Mouse (Mus musculus) Patski (cell line): Measurements from ENCODE around the gene Klf2. TPM values are rescaled to one million over a fixed set of nuclear protein-coding genes. Genes with fewer than 3 reads are reported as not detected.

ENCODE experiments used
- ATAC-seq: fragments of 100-300 bp; one replicate; pipeline ENCODE4 v1.8.0; 2021
- CTCF ChIA-PET: fragments of 350-600 bp; sonication (Branson Sonifier 250); formaldehyde crosslinking; loops from one replicate; lab custom pipeline; 2022; ENCODE audit warnings: inconsistent platforms; lab: Charles Lee
- POLR2A ChIA-PET: fragments of 350-600 bp; sonication (Branson Sonifier 250); formaldehyde crosslinking; loops from one replicate; lab custom pipeline; 2022; ENCODE audit warnings: antibody characterized with exemption, inconsistent platforms; lab: Charles Lee
- DNase-seq: peaks from one replicate; pipeline ENCODE4 v3.0.0-alpha.2; 2011; ENCODE audit warnings: low read depth, low spot score
- H3K27me3 ChIP-seq: fragments of 371-371 bp; one replicate; pipeline ENCODE4 v1.5.1; 2021
- CTCF ChIP-seq: fragments of 100-300 bp; IDR thresholded peaks from one replicate; pipeline ENCODE4 v1.5.1; 2021
- in situ Hi-C: fragments of 300-500 bp; cut with MboI; formaldehyde crosslinking; loops from 3 replicates; pipeline ENCODE4 v1.11.1; 2018; ENCODE audit warnings: low pct_unique_long_range_greater_than_20kb, mixed read lengths
- polyA plus RNA-seq: library from polyadenylated mRNA; unstranded; gene quantifications from one replicate; pipeline ENCODE4 v1.2.3, GENCODE M21; 2021

Klf2 gene
- polyA plus RNA-seq, 1 experiment from 2014 or later: 6.7 TPM

- no peak for TF ChIP-seq CTCF
- in situ Hi-C loops: no loop called here
- POLR2A ChIA-PET: no interaction called here
- CTCF ChIA-PET: interaction anchor here (0.6 kb wide), 1 partner anchor 256 kb away, joined by 3 read pairs; no protein-coding TSS in a partner anchor
- ATAC-seq: no peak
- H3K27me3 ChIP-seq: no peaks in the 10 kb centered on the region
- no peak for DNase-seq
Measured at GRCm38 (mm10) chr8:72319921-72320802, 1.3 kb downstream of the Klf2 start.

- in situ Hi-C loops: no loop called here
- H3K27me3 ChIP-seq: no peaks in the 10 kb centered on the region
- TF ChIP-seq CTCF: no peak
- ATAC-seq (no peak), DNase-seq (no peak)
- CTCF ChIA-PET: no interaction called here
- POLR2A ChIA-PET: no interaction called here
Measured at GRCm38 (mm10) chr8:72320803-72321583, 2.2 kb downstream of the Klf2 start.

- DNase-seq: no peak
- in situ Hi-C loops: no loop called here
- no peak for ATAC-seq
- CTCF ChIA-PET: interaction anchor here (1.3 kb wide), 1 partner anchor 14 kb away, joined by 3 read pairs; no protein-coding TSS in a partner anchor
- POLR2A ChIA-PET: no interaction called here
- no peak for TF ChIP-seq CTCF
- H3K27me3 ChIP-seq: no peaks in the 10 kb centered on the region
Measured at GRCm38 (mm10) chr8:72321635-72322441, 3.0 kb downstream of the Klf2 start.

GRCm38 (mm10) chr8:72322471-72322889 lies 3.6 kb downstream of the Klf2 start:
- DNase-seq: no peak
- TF ChIP-seq CTCF: no peak
- ATAC-seq: no peak
- POLR2A ChIA-PET: no interaction called here
- in situ Hi-C loops: no loop called here
- CTCF ChIA-PET: interaction anchor here (1.3 kb wide), 1 partner anchor 13 kb away, joined by 3 read pairs; no protein-coding TSS in a partner anchor
- H3K27me3 ChIP-seq: no peaks in the 10 kb centered on the region

- DNase-seq: no peak
- in situ Hi-C loops: no loop called here
- TF ChIP-seq CTCF: no peak
- ChIA-PET POLR2A (no interaction called here), CTCF (interaction anchor here (0.9 to 1.3 kb wide), 2 partner anchors 12 kb away, joined by 3 to 4 read pairs; no protein-coding TSS in a partner anchor)
- H3K27me3 ChIP-seq: no peaks in the 10 kb centered on the region
- ATAC-seq: no peak
Measured at GRCm38 (mm10) chr8:72323131-72323725, 4.4 kb downstream of the Klf2 start.

- POLR2A ChIA-PET: no interaction called here
- CTCF ChIA-PET: interaction anchor here (1.2 kb wide), 1 partner anchor 10 kb away, joined by 3 read pairs; no protein-coding TSS in a partner anchor
- H3K27me3 ChIP-seq: no peaks in the 10 kb centered on the region
Measured at GRCm38 (mm10) chr8:72324036-72324706, 5.3 kb downstream of the Klf2 start.

GRCm38 (mm10) chr8:72324708-72325107 lies 5.9 kb downstream of the Klf2 start:
- CTCF ChIA-PET: interaction anchor here (1.1 to 1.7 kb wide), 3 partner anchors 9 to 52 kb away, joined by 3 to 4 read pairs (median 3); no protein-coding TSS in a partner anchor
- ATAC-seq (no peak), DNase-seq (no peak)
- POLR2A ChIA-PET: no interaction called here
- no peaks in the 10 kb centered on the region for H3K27me3 ChIP-seq
- TF ChIP-seq CTCF: no peak
- in situ Hi-C loops: no loop called here

More at GRCm38 (mm10) chr8:72324036-72324706, 5.3 kb downstream of the Klf2 start:
- TF ChIP-seq CTCF: no peak
- ATAC-seq (no peak), DNase-seq (no peak)
- in situ Hi-C loops: no loop called here

DNA sequence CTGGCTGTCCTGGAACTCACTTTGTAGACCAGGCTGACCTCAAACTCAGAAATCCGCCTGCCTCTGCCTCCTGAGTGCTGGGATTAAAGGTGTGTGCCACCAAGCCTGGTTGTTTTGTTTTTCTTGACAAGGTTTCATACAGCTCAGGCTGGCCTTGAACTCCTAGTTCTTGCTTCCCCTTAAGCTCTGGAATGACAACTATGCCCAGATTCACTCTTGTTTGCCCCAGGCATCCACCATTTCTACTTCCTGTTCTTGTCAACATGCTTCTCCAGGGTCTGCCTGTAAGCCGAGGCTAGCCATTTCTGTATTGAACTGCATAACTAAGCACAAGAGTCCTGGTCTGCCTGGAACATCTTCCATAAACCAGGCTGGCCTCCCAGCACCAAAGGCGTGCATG lies 10.3 kb downstream of the Klf2 start:
- in situ Hi-C loops: no loop called here
- no peak for ATAC-seq
- POLR2A ChIA-PET: no interaction called here
- CTCF ChIA-PET: interaction anchor here (1.4 kb wide), 1 partner anchor 11 kb away, joined by 3 read pairs; no protein-coding TSS in a partner anchor
- TF ChIP-seq CTCF: no peak
- DNase-seq: no peak
- H3K27me3 ChIP-seq: no peaks in the 10 kb centered on the region

DNA sequence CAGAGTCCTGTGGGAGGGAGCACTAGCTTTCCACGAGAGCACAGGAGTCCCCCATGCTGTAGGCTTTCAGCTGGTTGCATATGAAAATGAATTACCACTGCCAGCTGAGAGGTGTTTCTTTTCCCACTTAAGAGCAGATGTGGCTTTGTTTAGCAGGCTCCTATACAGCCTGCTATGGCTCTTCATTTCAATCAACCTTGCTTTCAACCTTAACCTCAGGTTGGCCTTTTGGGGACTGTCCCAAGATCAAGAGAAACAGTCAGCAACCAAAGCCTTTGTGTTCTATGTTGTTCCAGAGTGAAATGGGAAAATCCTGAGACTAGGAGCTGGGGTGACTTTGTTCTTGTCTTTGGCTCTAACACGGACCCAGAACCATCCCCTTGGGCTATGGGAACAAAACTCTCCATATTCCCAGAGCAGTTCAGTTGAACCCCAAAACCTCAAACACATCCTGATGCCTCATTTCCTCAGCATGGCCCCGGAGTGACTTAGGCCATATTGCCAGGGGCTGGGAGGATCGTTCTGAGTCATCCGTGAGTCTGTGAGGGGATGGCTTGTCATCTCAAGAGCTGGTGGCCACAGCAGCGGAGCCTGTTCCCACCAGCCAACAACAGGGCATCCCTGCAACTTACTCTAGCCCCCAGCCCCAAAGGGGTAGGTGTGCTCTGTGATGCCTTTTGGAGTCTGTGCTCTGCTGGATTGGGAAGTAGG lies 12.1 kb downstream of the Klf2 start:
- no peak for DNase-seq
- no peaks in the 10 kb centered on the region for H3K27me3 ChIP-seq
- ChIA-PET CTCF (no interaction called here), POLR2A (no interaction called here)
- no peak for ATAC-seq
- in situ Hi-C loops: no loop called here
- TF ChIP-seq CTCF: no peak
